Mouse (Mus musculus) testis, postnatal 10 days (tissue): ENCODE data around the gene Sgsm2.

Experiments
- DNase-seq: peaks from one replicate; pipeline ENCODE4 v3.0.0; 2021; ENCODE audit warnings: low spot score

Sgsm2 gene

DNA sequence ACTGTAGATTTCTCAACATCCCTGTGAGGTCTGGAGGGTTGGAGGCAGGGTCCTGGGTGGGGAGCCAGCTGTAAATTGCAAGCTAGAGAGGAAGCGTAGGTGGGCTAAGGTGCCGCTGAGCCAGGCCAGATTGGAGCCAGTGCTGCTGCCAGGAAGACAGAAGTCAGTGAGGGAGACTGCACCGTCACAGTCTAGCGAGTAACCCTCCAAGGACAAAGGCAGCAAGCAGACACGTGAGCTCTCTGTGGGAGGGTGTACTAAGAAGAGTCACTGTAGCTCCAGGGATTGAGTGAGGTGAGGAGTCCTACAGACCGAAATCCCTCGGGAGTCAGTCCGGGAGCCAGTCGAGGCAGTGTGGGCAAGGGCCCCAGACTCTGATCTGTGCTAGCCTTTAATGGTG is 55.5 kb downstream of the Sgsm2 start:
- no peak for DNase-seq

DNA sequence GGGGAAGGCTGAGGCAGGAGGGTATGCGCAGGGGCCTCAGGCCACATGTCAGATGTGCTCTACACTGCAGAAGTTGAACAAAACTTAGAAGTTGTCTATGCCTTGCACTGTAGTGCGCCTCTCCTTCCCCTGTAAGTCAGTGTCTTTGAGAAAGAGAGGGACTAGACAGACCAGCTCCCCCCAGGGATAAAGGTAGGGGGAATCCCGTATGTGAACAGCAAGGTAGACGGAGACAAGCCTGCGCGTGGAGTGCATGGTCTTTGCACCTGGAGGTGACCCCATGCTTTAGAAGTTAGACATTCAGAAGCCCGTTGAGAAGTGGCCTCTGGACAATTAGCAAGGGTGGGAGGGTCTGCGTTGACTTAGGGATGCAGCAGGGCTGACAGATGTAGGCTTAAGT is 56.1 kb downstream of the Sgsm2 start:
- DNase-seq, result no peak

DNA sequence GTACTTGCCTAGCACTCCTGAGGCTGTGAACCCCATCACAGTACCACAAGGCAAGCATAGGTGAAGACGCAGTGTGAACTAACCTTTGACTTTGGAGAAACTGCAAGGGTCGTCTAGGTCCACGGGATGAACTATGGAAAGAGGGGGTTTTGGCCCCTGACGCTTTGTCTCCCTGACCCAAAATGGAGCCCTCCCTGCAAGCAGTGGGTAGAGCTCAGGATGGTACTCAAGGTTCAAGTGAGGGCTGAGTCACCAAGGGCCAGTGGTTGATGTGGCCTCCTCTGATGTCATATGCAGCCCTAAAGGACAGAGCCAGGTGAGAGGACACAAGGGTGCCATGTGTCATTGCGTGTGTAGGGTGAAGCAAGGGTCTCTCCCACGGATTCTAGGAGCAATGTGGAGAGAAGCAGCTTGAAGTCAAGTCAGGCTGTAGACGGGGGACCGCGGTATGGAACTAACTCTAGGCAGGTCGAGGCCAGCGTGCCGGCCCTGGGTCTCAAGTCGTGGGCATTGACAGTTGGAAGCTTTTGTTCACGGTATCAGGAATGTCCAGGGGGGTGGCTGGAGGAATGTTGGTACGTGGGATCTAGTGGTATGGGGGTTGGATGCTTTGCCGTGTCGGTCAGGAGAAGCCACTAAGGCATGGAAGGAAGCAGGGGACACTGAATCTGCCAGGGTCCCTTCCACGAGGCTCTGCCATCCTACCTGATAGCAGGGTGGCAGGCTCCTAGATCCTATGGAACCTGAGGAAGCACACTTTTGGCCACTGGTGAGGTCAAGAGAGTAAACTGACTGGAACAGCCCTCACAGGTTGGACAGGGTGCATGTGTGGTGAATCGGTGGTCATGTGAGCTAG is 56.8 kb downstream of the Sgsm2 start:
- DNase-seq, result no peak

DNA sequence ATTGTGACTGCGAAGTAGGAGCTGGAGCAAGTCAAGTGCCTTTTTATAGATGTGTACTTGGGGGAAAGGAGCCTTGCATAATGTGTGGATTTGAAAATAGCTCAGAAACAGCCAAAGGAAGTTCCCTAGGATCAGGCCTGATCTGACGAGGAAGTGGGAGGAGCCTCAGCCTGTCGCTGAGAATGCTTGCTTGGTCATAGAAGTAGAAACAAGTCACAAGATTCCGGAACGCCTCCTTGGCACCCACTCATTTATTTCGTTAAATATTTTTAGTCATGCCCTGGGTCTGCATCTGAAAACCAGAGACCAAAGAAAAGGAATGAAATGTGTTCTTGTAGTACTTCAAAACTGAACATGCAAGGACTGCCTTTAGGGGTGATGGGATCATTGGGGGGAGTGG is 57.9 kb downstream of the Sgsm2 start:
- DNase-seq, result no peak

DNA sequence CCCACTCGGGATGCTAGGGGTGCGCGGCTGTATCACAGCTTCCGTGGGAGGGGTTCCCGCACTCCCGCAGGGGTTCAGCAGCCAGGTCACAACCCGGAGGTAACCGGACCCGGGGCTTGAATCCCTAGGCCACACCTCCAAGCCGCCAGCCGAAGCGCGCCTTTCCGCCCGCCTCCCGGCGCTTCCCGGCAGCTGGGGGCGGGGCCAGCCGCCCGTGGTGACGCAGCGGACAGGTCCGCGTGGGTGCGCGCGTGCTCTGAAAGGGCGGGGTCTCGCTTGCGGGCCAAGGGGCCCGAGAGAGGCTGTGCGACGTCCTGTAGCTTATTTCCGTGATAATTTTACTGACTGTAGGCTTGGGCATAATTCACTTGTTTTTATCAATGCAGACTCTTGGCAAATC is 58.4 kb downstream of the Sgsm2 start:
- DNase-seq, result peak; percentile 96

DNA sequence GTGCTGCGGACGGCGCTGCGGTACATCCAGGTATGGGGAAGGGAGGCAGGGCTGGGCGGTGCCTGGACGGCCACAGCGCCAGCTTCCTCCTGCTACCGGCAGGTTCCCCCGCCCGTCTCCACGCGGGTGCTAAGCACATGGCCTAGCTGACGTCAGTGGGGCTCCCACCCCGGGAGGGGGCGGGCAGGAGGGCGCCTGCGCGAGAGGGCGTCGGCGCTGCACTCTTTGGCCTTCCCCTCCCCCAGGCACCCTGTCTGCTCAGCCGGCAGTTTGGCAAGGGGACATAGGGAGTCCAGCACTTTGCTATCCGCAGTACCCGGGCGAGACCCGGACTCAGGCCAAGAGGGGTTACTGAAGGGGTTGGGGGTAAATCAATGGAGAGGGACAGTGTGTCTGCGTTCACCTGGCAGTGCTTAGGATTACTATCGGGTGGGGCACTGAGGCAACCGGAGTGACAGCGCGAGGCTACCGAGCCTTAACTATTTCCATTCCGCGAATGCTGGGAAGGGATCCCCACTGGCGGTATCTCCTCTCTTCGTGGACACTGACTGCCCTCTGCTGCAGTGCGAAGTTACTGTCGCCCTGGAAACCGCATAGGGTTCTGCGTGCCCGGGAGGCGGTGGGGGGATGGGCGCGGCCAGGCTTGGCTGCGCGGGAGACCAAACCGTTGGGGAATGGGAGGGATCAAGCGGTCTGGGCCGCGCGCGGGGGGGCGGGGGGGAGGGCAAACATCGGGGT is 59.0 kb downstream of the Sgsm2 start:
- peak; percentile 94 for DNase-seq

DNA sequence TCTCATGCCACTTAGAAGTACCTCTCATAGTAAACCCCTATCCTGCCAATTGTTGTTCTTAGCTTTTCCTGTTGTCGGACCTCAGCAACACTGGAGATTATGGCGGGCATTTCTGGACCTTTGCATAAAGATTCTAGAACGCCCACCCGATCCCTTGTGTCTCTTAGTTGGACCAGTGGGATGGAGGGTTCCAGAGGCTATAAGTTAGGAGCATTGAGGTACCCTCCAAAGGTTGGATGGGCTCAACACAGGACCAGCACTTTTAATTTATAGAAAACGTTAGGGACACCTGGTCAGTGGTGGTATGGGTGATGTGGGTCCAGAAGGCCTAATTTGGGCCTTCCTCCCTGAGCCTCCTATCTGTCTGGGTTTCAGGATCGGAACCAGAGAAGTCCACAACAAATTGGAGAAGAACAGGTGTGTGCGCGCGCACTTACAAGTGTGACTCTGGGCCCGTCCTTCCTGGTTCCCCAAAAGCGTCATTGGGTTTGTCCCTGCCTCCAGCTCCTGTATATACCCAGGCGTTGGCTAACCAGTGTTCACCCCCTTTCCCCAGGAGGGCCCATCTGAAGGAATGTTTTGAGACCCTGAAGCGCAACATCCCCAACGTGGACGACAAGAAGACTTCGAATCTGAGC is 59.7 kb downstream of the Sgsm2 start:
- no peak for DNase-seq

DNA sequence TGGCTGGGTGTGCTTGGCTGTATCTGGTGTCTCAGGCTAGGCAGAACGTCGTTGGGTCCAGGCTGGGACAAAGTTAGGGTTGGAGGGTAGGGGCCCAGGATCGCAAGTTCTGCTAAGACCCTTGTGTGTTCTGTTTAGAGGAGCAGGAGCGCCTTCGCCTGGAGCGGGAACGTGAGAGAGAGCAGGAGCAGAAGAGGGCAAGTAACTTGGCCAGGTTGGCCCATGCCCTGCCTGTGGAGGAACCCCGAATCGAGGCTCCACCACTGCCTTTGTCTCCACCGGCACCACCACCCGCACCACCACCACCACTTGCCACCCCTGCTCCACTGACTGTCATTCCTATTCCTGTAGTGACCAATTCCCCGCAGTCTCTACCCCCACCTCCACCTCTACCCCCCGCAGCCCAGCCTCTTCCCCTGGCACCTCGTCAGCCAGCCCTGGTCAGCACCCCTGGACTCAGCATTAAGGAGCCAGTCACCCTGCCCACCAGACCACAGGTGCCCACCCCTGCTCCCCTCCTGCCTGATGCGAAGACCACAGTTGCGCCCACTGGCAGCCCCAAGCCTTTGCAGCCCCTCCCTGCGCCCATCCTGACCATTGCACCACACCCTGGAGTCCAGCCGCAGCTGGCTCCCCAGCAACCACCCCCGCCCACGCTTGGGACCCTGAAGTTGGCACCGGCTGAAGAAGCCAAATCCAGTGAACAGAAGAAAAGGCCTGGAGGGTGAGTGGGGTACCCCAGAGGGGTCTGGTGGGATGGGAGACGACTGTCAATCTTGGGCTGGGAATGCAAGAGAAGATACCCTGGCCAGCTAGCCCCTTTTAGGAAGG is 60.4 kb downstream of the Sgsm2 start:
- DNase-seq, result peak; percentile 54

DNA sequence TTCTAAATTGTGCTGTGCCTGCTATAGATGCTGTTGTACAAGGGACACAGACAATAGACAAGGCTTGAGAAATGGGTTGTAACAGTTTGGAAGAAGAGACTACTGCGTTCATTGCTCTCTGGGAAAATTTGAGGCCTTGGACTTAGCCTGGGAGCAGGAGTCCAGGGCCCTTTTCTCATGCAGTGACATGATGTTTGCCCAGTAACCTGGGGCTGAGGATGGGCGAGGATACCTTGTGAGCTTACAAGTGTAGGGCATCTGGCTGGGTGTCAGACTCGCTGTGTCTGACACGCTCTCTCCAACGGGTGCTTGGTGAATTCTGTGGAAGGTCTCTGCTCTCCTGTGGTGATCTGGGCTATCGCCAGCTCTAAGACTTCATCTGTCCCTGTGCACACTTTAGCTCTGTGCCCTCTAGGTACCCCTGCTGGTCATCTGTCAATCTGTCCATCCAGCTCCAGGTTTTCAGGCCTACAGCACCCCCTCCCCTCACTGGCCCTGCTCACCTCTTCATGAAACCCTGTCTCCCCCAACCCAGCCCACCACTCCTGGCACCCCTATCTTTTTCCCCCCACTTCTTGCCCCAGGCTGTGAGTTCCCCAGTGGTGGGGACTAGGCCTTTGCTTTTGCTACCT is 61.2 kb downstream of the Sgsm2 start:
- no peak for DNase-seq

DNA sequence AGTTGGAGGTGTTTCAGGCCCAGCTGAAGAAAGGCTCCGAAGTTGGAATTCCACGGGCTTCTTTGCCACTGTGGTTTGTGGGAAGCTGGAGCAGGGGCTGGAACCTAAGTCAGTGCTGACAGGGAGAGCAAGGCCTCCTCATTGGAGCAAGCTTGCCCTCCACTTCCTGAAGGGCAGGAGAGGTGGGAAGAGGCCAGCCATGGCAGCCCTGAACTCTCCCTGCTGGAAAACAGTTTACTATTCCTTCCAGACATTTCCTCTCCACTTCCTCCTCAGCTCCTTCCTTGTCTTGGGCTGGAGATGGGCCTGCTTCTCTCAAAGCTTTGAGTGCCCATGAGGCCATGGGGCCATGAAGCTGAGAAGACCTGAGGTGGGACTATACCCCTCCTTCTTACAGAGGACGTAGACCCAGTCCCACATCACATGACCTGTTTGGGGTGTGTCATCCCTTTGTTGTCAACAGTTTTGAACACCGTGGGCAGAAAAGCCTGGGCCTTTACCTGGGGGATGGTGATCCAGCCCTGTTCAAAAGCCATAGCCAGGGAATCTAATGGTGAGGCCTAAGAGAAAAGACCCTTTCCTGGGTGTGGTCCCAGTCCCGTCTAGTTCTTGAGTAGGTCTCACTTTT is 62.1 kb downstream of the Sgsm2 start:
- no peak for DNase-seq

DNA sequence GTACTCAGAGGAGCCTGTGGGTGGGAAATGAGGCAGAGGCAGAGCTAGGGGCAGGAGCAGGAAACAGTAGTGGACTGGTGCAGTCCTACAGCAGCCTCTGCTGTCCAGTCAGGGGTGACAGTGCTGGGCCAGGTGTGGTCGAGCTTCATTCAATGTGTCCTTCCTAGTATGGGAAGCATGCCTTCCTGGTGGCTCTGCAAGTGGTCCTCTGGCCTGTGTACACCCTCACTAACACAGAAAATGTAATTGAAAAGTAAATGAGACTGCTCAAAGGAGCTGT is 62.6 kb downstream of the Sgsm2 start:
- no peak for DNase-seq

DNA sequence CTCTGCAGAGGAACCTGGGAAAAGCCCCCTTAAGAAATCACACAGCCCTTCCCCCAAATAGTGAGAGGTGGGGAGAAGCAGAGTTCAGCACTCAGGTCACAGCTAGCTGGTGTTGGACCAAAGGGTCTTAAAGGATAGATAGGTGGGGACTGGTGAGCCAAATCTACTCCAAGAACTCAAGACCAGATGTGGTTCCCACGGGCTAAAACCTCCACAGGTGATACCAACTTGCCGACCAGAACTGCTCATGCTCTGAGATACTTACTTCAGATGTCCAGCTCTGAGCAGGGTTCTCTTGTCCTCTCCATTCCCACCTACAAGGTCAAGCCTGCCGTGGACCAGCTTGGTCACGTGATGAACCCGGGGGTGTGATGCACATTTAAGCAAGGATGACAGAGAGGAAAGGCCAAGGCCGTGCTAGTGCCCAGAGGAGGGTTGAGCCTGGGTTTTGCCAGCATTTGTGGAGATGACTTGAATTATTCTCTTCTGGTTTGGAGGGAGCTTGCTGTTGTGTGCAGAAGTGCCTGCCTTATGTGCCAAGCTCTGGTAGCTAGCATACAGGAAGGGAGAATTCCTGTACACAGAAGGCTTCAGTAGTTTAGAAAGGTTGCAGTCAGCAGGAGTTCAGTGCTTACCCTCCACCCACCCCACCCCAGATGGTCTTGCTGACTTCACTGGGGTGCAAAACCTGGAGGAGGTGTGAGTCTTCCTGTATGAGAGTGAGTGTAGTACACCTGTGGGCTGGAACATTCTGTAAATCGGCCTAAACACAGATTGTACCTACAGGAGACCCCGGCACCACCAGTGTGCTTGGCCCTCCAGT is 63.1 kb downstream of the Sgsm2 start:
- DNase-seq, result peak; percentile 49

DNA sequence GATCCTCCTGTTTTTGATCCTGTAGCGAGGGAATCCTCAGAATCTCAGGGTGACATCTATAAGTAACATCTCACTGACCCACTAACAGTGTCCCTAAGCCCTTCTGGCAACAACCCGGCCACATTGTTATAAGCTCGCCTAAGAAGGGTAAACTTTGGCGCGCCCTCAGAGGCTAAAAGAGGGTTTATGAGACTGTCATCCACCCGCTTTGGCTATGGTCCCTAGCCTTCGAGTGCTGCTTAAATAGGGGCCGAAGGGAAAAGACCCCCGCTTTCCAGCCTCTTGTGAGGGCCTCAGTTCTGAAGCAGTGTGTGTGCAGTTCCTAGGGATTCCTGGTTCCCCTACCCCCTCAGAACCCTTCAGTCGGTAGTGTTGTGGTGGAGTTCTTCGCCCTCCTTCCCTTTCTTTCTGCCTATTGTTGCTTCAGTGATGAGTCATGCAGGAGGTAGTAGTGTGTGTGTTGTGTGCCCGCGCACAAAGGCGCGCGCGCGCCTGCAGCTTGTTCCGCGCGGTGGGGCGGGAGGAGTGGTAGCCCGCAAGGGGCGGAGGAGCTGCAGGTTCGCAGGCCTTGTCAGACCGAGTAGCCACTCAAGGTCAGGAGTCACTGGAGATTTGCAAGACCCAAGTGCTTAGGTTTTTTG is 64.2 kb downstream of the Sgsm2 start:
- peak; percentile 81 for DNase-seq

DNA sequence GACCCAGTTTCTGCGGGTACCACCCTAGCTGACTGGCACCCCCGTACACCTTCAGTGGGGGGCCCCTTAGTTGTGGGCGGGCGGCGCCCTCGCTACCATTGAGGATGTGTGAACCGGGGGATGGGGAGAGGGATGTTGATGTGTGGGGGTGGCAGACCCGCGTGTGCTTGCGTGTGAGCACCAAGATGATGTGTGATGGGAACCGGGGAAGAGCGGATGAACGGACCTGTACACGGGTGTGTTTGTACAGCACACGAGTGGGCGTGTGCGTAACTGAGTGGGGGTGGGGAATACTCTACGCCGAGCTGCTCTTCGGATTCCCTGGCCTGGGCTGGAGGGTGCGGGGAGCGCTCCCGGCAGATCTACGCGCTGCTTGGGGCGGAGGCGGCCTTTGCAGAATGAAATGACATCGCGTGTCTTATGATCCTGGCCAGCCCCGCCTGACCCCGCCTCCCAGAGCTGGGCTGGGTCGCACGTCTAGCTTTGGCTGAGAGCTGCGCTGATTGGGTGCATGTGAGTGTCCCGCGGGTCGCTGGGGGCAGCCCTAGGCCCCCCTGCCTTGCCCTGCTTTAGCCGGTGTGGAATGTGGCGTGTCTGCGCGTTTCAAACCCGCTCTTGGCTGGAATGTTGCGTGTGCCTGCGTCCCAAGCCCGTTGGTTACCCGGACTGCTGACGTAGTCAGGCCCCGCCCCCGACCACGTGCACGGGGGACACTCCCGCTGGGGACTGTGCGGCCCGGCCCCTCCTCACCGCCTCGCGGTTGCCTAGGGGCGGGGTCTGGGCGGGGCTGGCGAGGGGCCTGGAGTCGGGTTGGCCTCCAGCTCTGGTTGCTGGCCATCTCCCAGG is 65.0 kb downstream of the Sgsm2 start:
- peak; percentile 99 for DNase-seq

DNA sequence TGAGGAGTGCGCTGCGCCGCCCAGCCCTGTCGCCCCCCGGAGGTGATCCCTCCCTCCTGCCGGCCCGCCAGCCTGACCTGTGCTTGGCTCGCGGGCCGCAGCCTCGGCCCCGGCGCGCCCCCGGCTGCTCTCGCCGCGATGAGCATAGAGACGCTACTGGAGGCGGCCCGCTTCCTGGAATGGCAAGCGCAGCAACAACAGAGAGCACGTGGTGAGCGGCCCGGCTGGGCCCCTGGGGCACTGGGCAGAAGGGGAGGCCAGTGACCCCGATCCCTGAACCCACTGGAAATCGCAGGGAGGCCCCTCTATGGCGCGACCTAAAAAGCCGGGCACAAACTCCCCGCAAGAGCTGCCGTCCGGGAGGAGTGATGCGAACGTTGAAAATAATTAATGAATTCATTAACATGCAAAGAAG is 65.7 kb downstream of the Sgsm2 start:
- peak; percentile 77 for DNase-seq

DNA sequence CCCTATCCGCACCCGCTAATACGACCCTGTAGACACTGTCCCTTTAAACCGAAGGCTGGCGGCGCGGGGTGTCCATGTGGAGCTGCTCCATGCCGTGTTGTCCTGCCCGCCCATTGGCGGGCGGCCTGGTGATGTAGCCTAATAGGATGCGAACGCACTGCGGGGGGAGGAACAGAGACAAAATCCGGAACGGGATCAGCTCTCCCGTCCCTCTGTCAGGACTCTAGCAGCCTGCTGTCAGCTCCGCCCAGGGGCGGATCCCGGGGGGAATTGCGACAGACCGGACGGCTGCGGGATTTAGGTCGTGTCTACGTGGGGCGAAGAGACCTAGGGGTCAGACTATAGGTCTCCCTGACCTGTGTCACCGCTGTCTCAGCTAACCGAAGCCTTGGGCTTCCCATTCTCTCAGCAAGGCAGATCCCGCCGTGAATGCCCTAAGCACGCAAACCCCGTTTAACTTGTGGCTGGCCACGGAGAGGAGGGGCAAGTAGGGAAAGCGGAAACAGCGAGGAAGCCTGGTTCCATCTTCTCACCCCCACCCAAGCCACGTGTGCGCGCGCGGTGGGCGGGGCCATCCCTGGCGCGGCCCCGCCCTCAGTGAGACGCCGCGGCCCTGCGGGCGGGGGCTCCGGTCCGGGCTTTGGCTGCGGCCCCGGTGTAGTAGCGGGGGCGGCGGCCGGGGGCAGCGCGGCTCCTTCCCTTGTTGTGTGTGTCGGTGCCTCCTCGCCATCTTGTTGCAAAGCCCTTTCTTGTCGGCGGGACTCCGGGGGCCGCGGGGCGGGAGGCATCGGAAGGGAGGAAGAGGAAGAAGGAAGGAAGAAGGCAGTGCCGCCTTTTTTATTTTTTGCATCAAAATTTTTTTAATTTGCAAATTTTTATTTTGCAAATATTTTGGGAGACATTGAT is 66.4 kb downstream of the Sgsm2 start, which contains the start of gene Mnt:
Gene Mnt, plus strand, starts transcription at position 665 of the 906 bp plus-strand sequence.
- DNase-seq, result peak; percentile 97

DNA sequence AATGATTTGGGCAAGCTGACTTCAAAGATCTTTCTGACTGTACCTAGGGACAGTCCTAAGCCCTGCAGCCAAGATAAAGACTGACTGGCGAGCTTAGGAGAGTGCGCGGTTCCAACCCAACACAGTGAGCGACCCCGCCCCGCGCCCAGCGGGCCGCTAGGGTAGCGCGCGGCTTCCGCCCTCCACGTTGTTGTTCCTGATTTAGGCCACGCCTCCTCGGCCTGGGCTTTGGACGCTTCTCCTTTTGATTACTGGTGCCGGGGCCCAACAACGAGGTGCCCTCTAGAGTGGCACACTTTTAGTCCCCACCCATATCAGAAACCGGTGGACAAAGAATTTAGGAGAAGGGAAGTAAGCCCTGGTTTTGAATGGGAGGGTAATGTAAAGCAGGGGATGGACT is 67.0 kb downstream of the Sgsm2 start:
- peak; percentile 92 for DNase-seq
